Mouse (Mus musculus) E14TG2a.4 (cell line): ENCODE results near the gene Trib2.

Experiments
- CTCF ChIP-seq: conservative IDR thresholded peaks from 2 replicates; pipeline ENCODE4 v1.5.1; 2014; ENCODE audit warnings: low read length
- NANOG ChIP-seq: IDR thresholded peaks from 2 replicates; pipeline ENCODE4 v1.6.1; 2014; ENCODE audit warnings: borderline replicate concordance, low read length, mixed read lengths
- POU5F1 ChIP-seq: IDR thresholded peaks from 2 replicates; pipeline ENCODE4 v1.6.1; 2014; ENCODE audit warnings: low read length, borderline replicate concordance

DNA sequence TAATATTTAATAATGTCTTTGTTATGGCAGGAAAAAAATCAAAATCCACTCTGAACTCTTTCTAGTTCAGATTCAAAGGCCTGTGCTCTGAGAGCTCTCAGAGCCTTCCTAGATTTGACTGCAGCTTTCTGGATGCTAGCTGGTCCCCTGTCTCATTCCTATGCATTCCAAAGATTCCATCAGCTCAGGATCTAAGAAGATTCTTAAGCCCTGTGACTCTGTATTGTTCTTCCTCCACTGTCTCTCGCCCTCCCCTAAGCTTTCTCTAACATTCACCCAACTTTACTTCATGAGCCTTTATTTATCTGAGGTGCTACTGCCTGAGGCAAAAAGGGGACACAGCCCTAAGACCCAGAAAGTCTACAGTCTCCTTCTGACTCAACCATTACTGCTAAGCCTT lies 51.5 kb downstream of the Trib2 start:
- TF ChIP-seq POU5F1, result no peak
- no peak for TF ChIP-seq CTCF
- TF ChIP-seq NANOG, result no peak
